Mouse (Mus musculus): ENCODE measurements around the gene Rnf128.

GRCm38 (mm10) chrX:139714381-139714780 is 151.3 kb downstream of the Rnf128 start, which contains the start of gene Gm15013:
- no peak for TF ChIP-seq EP300 (IDR thresholded peaks at IDR 0.05; ENCODE audit: insufficient read depth, low read depth, low read length)
- no peak for TF ChIP-seq CTCF (IDR thresholded peaks at IDR 0.05; ENCODE audit: low read depth, low read length)
- TF ChIP-seq POLR2A (IDR thresholded peaks at IDR 0.05; ENCODE audit: insufficient read depth, low read length) = no peak
